Mouse (Mus musculus) cerebellum, adult 2 months (tissue): Measurements from ENCODE around the gene Hs1bp3. TPM values are rescaled to one million over a fixed set of nuclear protein-coding genes. Genes with fewer than 3 reads are reported as not detected.
A peak's percentile ranks its signal among the peaks of the same experiment; 100 is the strongest.

Experiments used
- DNase-seq, 2 experiments: peaks; one replicate each; pipeline ENCODE4 v3.0.0; 2021
- H3K27ac ChIP-seq: fragments of 200-500 bp; 2 replicates; pipeline ENCODE4 v1.5.1; 2012; ENCODE audit warnings: low read length, control low read depth, inconsistent platforms; ENCODE audit not compliant: insufficient read depth
- H3K27me3 ChIP-seq: fragments of 200-500 bp; 2 replicates; pipeline ENCODE4 v1.6.1; 2012; ENCODE audit warnings: inconsistent platforms, mild to moderate bottlenecking, low read length, moderate library complexity; ENCODE audit not compliant: control insufficient read depth, insufficient read depth
- H3K4me1 ChIP-seq: fragments of 200-500 bp; 2 replicates; pipeline ENCODE4 v1.6.1; 2011; ENCODE audit warnings: low read length; ENCODE audit not compliant: control insufficient read depth, insufficient read depth
- H3K4me3 ChIP-seq: fragments of 200-500 bp; replicated peaks from 2 replicates; pipeline ENCODE3; 2011; ENCODE audit warnings: mild to moderate bottlenecking, low read depth, low read length, control low read depth; ENCODE audit not compliant: insufficient read depth
- CTCF ChIP-seq: fragments of 200-500 bp; IDR thresholded peaks from 2 replicates; pipeline ENCODE4 v1.5.1; 2011; ENCODE audit warnings: low read depth, mild to moderate bottlenecking, control low read depth, low read length, moderate library complexity, borderline replicate concordance; ENCODE audit not compliant: insufficient read depth
- POLR2A ChIP-seq: fragments of 200-500 bp; IDR thresholded peaks from 2 replicates; pipeline ENCODE4 v1.6.1; 2011; ENCODE audit warnings: low read length, control low read depth, borderline replicate concordance; ENCODE audit not compliant: insufficient read depth
- WGBS: fragments of 180-500 bp; shearing (Covaris S2); methylation state at CpG from one replicate; pipeline ENCODE4 v1.1.7; 2018; 5-methylcytosine and 5-hydroxymethylcytosine counted together
- polyA plus RNA-seq: library from polyadenylated mRNA; depleted of rRNA; stranded (reverse); fragments of >200 nt; gene quantifications from 2 replicates; pipeline ENCODE4 v1.2.3, GENCODE M21; 2012

Hs1bp3 gene
- polyA plus RNA-seq, 1 experiment: 15.8 TPM

- H3K27ac ChIP-seq: no peak overlapping the region
- no peak for TF ChIP-seq POLR2A
- TF ChIP-seq CTCF: no peak
- no peak for DNase-seq
- 85% methylated on average over 5 of the region's 5 CpGs for WGBS
- H3K27me3 ChIP-seq: no peaks in the 10 kb centered on the region
- H3K4me1 ChIP-seq: peaks cover 5% of the 10 kb centered on the region; the same call in 1 of the 2 replicates
- H3K4me3 ChIP-seq: no peak overlapping the region
Observed at GRCm38 (mm10) chr12:8361866-8362265, 48.6 kb downstream of the Hs1bp3 start.

GRCm38 (mm10) chr12:8362400-8362799 lies 49.2 kb downstream of the Hs1bp3 start:
- H3K27ac ChIP-seq: no peak overlapping the region
- no peaks in the 10 kb centered on the region for H3K27me3 ChIP-seq
- no peak overlapping the region for H3K4me3 ChIP-seq
- 77% methylated on average over 7 of the region's 7 CpGs for WGBS
- no peak for DNase-seq
- no peak for TF ChIP-seq POLR2A
- no peak for TF ChIP-seq CTCF
- peaks cover 2% of the 10 kb centered on the region; the same call in 1 of the 2 replicates for H3K4me1 ChIP-seq

GRCm38 (mm10) chr12:8364321-8364838 lies 51.1 kb downstream of the Hs1bp3 start:
- TF ChIP-seq POLR2A: no peak
- TF ChIP-seq CTCF: no peak
- no peak overlapping the region for H3K4me3 ChIP-seq
- no peak overlapping the region for H3K27ac ChIP-seq
- H3K27me3 ChIP-seq: no peaks in the 10 kb centered on the region
- WGBS: 55% methylated on average over 6 of the region's 6 CpGs
- peak in 1 of 2 experiments; percentile 39 for DNase-seq
- H3K4me1 ChIP-seq: no peaks in the 10 kb centered on the region

- no peaks in the 10 kb centered on the region for H3K4me1 ChIP-seq
- H3K27ac ChIP-seq: no peak overlapping the region
- no peak overlapping the region for H3K4me3 ChIP-seq
- no peaks in the 10 kb centered on the region for H3K27me3 ChIP-seq
- WGBS: 50% methylated on average over 7 of the region's 7 CpGs
- no peak for TF ChIP-seq POLR2A
- no peak for TF ChIP-seq CTCF
- peak in 1 of 2 experiments; percentile 41 for DNase-seq
Observed at GRCm38 (mm10) chr12:8365336-8365735, 52.1 kb downstream of the Hs1bp3 start.

DNA sequence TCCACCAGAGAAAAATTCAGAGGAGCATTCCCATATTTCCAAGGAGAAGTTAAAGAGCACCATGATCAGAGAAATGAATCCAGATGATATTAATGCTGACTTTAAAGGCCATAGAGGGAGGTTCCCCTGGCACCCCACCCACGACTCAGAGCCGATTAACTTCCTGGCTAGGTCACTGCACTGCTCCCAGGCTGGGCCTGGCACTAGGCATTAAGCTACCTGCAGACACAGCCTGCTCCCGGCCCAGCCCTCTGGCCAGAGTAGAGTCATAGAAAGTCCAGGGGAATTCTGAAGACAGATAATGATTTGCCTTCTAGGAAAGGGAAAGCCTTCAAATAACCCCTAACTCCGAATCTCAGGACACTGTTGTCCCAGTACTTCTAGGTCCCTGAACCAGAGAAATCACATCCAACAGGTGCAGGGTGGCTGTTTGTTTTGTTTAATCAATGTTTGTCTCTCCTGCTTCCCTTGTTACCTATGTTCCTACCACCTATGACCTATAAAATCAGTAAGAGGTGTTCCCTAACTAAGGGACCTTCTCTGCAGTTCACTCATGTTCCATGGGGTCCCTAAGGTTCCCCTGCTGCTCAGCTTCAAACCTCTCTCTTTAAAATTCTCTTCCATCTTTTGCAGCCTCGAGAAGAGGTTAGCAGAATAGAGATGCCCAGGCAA lies 52.8 kb downstream of the Hs1bp3 start:
- no peak for DNase-seq
- WGBS: 62% methylated on average over 5 of the region's 5 CpGs
- Histone ChIP-seq H3K27me3 (no peaks in the 10 kb centered on the region), H3K4me1 (no peaks in the 10 kb centered on the region), H3K27ac (no peak overlapping the region), H3K4me3 (no peak overlapping the region)
- TF ChIP-seq POLR2A (no peak), CTCF (no peak)

DNA sequence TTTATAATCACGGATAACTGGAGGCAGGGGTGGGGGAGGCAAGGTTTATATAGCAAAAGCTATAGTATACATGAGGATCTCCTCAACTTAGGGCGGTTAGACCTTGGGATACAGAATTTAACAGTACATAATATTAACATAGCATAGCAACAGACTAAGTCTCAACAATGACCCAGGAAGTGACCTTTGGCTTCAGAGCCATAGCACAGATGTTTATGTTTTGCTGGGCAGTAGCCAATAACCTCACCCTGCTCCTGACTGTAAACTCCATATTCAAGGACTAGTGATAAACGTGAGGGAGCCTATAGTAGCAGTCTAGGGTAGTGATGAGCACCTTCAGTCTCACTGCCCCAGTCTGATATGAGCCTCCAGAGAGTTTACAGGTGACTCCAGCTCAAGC lies 53.5 kb downstream of the Hs1bp3 start:
- no peak overlapping the region for H3K4me3 ChIP-seq
- no peak for DNase-seq
- no peak overlapping the region for H3K27ac ChIP-seq
- no peaks in the 10 kb centered on the region for H3K27me3 ChIP-seq
- H3K4me1 ChIP-seq: no peaks in the 10 kb centered on the region
- 78% methylated on average over 3 of the region's 3 CpGs for WGBS
- TF ChIP-seq CTCF (no peak), POLR2A (no peak)

DNA sequence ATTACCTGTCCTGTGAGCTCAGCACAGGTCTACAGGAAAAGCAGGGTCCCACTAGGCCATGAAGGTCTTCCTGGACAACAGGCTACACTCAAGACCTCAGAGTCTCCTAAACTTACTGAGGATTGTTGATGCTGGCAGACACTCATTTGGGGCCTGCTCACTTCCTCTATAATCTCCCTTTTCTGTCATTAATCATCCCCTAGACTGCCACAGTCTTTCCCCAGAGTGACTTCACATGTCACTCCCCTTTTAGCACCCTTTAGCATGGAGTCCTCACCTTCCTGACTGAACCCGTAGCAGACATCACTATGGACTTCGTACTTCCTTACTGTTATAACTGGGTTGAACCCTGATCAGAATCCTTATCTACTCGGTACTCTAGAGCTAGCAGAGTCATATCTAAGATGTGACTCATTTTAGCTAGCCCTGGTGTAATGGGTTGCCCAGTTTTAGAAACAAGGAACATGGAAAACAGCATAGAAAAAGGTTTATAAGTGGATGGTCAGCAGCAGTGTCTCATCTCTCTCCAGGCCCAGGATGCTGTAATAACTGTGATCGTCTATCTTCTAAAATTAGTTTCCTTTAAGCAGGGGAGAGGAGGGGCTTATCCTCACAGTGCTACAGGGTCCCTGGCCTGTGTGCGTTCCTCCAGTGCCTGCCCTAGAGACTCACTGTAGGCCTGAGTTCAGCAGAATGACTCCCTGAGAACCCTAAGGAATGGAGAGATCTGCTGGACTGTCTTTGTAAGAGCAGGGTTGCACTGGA lies 58.7 kb downstream of the Hs1bp3 start:
- TF ChIP-seq POLR2A: no peak
- no peak for TF ChIP-seq CTCF
- H3K27ac ChIP-seq: no peak overlapping the region
- H3K27me3 ChIP-seq: no peaks in the 10 kb centered on the region
- H3K4me3 ChIP-seq: no peak overlapping the region
- no peaks in the 10 kb centered on the region for H3K4me1 ChIP-seq
- 89% methylated on average over 5 of the region's 5 CpGs for WGBS
- no peak for DNase-seq

DNA sequence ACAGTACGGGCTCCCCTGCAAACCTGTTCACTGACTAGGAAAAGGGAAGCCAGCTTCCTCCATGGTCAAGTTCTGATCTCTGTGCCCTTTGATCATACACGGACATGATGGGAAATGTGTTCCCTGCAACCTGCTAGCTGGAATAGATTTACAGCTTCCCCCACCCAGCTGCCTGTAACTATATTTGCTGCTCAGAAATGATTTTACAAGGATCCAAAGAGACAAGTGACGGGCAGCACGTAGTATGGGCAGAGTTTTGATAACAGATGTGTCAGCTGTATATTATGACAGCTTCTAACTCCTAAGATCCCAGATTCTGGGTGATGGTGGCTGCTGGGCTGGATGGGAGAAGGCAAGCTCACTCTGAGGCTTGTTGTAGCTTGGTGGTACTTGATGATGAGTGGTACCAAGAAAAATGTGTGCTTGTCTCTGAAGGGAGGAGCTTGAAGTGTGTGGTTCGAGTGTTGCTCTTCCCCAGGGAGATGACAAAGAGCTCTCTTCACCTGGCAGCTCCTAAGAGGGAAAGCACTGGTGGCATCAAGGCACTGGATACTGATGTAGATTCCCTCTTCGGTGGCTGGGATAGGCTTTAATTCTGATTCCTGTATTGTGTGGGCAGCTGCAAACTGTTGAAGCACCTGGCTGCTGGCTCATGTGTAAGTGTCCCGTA lies 59.4 kb downstream of the Hs1bp3 start:
- DNase-seq: no peak
- no peak for TF ChIP-seq CTCF
- no peak for TF ChIP-seq POLR2A
- Histone ChIP-seq H3K4me1 (no peaks in the 10 kb centered on the region), H3K27me3 (no peaks in the 10 kb centered on the region), H3K4me3 (no peak overlapping the region), H3K27ac (no peak overlapping the region)
- WGBS: 92% methylated on average over 7 of the region's 7 CpGs
